Mouse (Mus musculus): ENCODE results near the gene Anapc2.

Gene Anapc2

DNA sequence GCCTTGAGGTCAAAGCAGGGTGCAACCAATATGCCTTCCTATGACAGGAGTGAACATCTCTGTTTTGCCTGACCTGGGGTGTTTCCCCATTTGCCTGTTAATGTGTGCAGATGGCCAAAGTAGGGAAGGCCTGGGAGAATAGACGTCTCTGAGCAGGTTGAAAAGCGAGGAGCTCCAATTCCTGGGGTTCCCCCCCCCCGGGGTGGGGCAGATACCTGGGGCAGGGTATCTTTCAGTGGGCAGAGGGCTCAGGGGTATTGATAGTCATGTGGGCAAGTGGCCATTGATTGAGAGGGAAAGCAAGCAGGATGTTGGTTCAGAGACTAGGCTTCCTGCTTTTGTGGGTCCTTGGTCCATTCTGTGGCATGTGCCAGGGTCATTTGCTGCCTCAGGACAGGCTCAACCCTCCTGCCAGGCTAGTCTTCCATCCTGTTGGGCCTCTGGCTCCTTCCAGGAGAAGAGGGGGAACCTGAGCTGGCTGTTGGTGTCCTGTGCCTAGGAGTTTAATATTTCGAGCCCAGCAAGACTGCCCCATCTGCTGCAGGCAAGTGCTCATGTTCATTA is 4.5 kb upstream of the Anapc2 start:
- DNase-seq (ENCODE audit: low read depth, low spot score), result no peak

DNA sequence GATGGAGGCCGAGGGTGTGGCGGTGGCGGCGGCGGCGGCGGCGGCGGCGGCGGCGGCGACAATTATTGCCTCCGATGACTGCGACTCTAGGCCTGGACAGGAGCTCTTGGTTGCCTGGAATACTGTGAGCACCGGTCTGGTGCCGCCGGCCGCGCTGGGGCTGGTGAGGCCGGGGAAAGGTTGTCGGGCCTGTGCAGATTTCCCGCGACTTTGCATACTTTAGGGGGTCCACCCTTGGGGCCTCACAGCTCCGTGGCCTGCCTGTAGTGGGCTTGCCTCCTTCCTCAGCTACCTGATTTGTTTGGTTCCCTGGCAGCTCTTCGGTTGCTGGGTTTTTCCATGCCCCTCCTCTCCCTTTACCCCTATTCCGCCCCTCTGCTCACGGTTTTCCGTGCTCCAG is 237 bp downstream of the Anapc2 start:
- no peak for DNase-seq (ENCODE audit: low read depth, low spot score)

DNA sequence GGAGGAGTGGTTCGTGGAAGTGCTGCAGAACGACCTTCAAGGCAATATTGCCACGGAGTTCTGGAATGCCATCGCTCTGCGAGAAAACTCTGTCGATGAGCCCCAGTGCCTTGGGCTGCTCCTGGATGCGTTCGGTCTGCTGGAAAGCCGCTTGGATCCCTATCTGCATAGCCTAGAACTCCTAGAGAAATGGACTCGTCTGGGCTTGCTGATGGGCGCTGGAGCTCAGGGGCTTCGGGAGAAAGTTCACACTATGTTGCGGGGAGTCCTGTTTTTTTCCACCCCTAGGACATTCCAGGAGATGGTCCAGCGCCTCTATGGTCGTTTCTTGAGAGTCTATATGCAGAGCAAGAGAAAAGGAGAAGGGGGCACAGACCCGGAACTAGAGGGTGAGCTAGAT is 732 bp downstream of the Anapc2 start:
- no peak for DNase-seq (ENCODE audit: low read depth, low spot score)

DNA sequence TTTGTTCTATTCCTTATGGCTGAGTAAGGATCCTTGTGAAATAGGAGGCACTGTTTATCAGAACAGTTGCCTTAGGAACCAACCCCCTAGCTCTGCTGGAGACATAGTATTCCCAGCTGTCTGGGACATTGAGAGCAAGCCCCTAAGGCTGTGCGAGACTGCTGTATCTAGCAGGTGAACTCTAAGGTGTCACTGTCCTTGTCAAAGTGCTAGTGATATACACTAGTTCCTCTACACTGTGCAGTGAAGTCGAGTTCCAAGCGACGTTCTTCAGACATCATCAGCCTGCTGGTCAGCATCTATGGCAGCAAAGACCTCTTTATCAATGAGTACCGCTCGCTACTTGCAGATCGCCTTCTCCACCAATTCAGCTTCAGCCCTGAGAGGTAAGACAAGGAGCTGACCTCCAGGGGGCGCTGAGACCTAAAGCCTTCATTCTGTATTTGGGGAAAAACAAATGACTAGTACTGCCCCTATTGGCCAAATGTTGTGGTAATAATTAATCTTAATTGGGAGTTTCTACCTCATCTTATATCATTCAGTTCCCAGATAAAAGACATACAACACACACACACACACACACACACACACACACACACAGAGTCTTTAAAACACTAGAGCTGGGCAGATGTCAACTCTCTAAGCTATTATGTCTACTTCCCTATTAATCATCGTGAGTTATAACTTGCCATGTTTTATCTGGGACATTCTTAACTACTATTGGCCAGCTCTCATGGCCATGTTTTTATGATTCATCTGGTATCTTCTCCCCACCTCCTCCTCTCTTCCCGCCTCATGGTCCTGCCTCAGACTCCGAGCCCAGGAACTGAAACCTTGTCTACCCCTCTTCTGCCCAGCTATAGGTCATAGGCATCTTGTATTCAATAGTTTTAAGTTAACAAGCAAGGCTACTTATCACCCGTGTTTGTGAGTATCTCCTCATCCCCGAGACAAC is 6.9 kb downstream of the Anapc2 start:
- DNase-seq (ENCODE audit: low read depth, low spot score), result peak; percentile 89

DNA sequence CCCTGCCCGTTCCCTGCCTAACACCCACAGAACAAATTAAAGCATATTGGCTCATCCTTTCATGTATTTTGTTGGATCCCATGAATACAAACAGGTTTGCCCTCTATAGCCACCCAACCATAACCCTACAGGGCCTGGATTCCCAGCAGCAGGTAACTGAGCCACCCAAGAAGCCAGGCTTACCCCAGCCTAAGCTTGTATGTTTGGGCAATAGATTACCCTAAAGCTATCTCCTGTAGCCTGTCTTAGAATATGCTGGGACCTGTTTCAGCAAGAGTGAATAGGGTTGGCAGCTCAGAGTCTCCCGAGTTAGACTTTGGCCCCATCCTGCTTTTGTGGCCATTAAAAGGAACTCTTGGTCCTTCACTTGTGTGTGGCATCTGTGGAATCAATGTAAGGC is 13.3 kb downstream of the Anapc2 start:
- DNase-seq (ENCODE audit: low read depth, low spot score), result no peak

DNA sequence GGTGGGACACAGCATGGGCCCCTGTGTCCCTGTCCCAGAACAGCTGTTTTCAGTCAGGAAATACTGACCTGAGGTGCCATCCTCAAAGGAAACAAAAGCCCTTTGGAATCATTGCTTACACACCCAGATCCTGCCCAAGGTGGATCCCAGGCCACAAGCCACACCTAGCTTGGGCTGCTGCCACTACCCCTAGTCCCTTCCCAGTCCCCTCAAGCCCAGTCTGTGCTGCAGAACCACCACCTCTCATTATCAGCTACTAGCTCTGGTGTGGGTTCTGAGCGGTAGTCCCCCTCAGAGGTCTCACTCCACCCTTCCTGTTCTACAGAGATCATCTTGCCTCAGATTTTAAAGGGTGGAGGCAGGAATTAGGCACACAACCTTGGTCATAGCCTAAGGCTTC is 14.0 kb downstream of the Anapc2 start:
- no peak for DNase-seq (ENCODE audit: low read depth, low spot score)

DNA sequence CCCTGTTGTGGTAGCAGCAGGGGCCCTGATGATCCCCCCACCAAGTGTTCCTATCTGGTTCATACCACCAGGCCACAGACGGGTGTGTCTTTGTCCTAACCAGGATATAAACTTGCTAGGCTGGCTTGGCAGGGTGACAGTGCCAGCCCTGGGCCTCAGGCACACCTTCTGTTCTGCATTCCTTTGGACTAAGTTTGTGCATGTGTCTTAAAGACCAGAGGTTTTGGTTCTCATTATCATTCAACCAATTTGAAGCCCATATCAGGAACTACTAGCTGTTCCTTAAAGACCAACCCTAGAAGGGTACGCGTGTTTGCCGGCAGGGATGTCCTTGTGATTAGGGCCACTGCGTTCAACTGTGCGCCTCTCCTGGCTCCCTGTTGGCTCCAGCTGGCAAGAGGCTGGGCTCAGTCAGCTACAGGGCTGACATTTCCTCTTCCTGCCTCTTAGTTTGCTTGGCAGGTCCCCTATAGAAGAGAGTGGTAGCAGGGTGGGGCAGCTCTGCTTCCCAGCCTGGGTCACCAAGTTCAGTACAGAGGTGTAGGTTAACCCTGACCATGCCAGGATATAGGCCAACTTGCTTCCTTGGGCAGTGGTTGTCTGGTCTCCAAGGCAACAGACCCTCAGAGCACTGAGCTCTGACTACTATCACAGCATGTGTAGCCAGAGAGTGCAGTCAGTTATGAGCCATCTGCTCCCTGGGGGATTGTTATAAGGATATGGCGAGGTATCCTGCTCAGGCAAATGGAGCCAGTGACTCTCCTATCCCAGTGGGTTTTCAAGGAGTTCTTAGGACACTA is 14.8 kb downstream of the Anapc2 start:
- peak; percentile 48 for DNase-seq (ENCODE audit: low read depth, low spot score)

DNA sequence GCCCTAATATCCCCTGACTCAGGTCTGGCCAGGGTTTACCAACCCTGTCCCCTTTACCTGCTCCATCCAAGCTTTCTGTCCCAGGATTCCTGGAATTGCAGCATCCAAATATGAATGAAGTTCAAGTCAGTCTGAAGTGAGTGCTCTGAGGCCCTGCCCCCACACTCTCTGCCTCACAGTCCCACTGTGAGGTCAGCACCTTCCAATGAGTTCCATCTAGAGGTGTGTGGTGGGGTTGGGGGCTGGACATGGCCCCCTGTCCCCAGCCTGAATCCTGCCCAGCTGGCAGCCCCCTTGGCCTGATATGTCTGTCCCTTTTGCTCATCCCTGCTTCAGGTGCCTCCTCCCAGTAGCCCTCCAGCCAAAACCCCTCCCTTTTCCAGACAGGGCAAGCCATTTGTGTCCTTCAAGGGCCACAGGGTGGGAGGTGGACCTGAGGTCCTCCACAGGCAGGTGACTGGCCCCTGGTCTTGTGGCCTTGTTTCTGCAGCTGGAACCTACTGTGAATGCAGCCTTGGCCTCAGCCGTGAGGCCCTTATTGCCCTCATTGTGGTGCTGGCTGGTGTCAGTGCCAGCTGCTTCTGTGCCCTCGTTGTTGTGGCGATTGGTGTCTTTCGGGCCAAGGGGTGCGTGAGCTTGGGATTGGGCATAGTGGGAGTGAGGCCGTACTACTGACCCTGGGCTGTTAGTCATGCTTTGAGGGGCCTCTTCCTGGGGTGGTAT is 15.8 kb downstream of the Anapc2 start, which contains the start of gene Tmem210:
Gene Tmem210 (plus strand): TSS at position 219 of the 723 bp plus-strand sequence.
- no peak for DNase-seq (ENCODE audit: low read depth, low spot score)

DNA sequence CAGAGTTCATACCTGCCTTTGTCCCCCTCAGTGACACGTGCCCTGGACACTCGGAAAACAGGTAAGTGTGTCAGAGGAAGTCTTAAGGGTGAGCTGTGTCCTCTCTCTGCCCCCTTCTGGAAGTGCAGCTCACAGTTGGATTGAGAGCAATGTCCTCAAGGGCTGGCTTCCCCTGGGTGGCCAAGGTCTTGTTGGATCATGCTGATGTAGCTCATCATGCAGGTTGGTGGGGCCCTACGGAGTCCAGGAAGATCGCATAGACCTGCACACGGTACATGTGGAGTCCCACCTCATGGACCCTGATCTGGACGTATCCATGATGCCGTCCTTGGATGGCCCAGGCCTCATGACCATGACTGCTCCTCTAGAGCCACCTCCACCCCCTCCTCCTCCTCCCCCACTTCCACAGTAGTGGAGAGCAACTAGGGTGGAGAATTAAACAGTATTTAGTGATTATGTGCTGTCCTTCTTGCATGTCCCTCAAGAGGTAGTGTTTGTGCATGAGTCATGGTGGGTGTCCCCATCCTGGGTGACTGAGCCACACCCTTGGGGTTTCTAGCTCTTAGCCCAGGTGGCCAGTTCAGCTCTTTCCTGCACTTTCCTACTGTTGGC is 16.6 kb downstream of the Anapc2 start:
- no peak for DNase-seq (ENCODE audit: low read depth, low spot score)

DNA sequence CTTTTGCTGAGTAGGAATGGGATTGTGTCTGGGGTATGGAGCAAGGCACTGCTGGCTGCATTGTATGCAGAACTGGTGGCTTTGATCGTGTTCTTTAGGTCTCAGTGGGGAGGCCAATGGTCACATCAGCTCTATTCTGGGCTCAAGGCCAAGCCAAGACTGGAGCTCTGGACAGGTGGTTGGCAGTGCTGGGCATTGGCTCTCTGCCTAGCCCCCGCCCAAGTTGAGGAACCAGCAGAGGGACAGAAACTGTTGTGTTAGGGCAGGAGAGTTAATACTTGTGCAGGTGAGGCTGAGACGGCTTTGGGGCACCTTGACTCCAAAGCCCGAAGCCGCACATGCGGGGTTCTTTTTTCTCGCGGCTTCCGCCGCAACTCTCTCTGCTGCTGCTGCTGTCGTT is 17.4 kb downstream of the Anapc2 start, which contains the start of gene Lrrc26:
Gene Lrrc26 (plus strand): TSS at position 265 of the 400 bp plus-strand sequence.
- peak; percentile 17 for DNase-seq (ENCODE audit: low read depth, low spot score)

DNA sequence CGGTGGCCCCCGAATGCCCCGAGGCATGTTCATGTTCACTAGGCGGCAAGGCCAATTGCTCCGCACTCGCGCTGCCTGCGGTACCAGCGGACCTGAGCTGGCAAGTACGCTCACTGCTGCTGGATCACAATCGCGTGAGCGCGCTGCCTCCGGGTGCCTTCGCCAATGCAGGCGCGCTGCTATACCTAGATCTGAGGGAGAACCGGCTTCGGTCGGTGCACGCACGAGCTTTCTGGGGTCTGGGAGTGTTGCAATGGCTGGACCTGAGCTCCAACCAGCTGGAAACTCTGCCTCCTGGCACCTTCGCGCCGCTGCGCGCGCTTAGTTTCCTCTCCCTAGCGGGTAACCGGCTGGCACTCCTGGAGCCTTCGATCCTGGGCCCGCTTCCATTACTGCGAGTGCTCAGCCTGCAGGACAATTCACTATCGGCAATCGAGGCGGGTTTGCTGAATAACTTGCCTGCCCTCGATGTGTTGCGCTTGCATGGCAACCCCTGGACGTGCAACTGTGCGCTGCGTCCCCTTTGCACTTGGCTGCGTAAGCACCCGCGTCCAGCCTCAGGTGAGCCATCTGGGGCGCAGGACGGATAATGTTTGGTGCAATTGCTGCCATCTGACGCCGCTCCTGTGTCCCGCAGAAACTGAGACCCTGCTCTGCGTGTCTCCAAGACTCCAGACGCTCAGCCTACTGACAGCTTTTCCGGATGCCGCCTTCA is 18.0 kb downstream of the Anapc2 start:
- DNase-seq (ENCODE audit: low read depth, low spot score), result no peak

DNA sequence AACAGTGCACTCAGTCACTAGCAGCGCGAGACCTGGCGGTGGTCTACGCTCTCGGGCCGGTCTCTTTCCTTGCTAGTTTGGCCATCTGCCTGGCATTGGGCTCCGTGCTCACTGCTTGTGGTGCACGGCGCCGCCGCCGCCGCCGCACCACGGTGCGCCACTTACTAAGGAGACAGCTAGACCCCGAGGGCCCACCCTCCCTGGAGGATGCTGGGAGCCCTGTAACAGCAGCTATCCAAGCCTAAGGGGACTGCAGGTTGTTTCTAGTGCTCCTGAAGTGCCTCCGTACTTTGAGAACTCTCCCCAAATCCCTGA is 18.5 kb downstream of the Anapc2 start:
- no peak for DNase-seq (ENCODE audit: low read depth, low spot score)

DNA sequence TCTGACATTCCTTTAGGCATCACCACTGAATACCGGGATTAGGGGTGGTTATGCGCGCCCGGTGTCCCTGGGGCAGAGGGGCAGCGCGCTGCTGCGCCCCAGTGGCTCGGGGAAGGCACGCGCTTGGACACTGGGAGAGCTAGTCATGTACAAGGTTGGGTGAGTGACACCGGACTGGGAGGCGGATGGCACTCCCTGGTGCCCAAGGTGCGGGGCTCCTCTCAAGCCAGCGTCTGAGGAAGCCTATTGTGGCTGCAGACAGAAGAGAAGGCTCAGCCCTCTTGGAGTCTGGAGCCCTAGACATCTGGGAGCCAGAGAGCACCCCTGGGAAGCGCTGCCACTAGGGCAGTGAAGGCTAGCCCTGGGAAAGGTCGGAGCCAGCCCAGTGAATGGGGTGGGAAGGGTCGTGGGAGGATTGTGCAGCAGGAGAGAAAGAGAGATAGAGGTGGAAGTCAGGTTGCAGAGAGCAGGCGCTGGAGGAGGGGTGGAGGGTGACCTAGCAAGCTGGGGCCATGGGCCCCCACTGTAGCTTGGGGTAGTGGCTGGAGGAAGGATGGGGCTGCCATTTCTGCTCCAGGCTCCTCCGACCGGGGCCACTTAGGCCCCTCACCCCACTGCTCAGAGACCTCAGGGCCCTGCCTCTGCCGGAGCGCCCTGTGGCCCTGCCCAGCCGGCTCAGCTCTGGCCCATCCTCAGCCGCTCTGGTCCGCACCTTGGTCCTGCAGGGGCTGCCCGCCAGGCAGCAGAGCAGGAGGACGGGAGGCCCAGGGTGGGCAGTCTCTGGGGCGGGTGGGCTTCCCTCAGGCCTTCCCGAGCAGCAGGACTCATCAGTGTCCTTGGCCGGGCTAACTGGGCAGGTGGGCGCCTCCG is 19.1 kb downstream of the Anapc2 start:
- no peak for DNase-seq (ENCODE audit: low read depth, low spot score)

DNA sequence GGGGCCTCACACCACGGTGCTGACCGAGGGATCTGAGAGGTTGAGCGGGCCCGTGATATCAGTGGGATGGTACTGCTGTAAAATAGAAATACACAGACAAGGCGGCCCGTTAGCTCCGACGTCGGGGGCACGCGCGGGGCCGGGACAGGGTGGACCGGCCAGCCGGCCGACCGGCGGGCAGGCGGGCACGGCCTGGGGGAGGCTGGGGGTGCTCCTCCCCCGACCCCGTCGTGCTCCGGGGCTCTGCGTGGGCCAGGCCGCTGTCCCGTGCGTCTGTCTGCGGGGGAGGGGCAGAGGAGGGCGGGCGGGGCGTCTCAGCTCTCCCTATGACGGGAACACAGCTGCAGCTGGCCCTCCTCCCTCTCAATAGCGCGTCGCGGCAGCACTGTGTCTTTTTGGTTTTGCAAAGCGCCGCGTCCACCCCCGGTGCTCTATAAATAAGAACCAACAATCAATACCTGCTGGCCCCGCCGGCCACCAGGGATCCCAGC is 19.8 kb downstream of the Anapc2 start:
- peak; percentile 30 for DNase-seq (ENCODE audit: low read depth, low spot score)

DNA sequence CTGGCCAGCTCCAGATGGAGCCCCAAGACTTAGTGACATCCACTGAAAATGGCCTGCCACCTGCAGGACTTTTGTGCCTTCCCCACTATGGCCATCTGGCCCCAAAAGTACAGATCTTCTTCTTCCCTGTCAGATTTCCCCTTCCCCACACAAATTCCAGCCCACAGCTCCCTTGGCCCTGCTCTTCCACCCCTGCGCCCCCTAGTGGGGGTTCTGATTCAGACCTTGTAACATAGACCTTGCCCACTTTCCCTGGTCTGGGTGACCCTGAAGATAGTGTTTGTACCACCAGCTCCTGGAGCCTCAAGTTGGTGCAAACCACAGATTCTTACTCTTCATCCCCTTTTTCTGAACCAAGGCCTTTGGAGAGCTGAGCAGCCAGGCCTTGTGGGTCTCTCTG is 20.6 kb downstream of the Anapc2 start:
- DNase-seq (ENCODE audit: low read depth, low spot score), result peak; percentile 81

DNA sequence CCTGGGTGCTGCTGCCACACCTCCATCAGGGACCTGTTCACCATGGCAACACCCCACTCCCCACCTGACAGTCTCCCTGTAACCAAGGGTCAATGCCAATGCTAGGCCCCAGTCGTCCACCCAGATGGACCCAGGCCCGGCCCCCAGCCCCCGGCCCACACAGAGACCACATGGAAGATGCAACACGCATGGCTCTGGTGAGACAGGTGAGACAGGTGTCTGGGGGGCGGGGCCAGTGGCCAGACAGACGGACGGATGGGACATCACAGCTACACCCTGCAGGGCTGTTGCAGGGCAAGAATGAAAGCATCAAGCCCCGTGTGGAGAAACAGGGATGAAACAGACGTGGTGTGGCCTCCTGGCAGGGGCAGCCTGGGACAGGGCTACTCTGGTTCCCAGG is 21.4 kb downstream of the Anapc2 start:
- DNase-seq (ENCODE audit: low read depth, low spot score), result no peak

DNA sequence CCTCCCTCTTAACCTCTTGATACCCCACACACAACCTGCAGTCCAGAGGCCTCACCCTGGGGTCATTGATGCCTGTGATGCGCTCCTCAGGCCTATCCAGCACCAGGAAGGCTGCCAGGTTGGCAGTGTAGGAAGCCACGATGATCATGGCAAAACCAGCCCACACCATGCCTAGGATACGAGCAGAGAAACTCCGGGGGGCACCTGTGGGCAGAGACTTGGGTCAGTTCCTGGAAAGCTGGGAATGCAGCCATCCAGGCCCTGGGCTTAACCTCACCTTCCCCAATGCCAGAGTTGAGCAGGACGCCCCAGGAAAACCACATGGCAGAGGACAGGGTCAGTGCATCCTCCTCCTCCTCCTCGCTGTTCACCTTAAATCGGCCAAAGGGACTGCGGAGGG is 24.8 kb downstream of the Anapc2 start:
- no peak for DNase-seq (ENCODE audit: low read depth, low spot score)

DNA sequence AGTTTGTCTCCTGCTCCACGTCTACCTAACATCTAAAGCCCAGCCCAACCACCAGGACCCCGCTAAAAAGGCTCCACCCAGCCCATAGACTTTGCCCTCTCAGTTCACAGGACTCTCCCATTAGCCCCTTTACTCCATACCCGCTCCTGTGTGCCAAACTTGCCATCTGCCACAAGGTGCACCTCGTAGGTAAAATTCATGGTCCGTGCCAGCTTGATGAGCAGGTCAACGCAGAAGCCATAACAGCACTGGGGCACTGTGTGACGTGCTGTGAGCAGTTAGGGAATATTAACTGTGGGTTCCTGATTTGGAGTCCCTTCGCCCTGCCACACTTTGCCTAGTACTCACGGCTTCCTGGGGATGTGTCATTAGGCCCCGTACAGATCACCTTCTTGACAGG is 25.8 kb downstream of the Anapc2 start:
- no peak for DNase-seq (ENCODE audit: low read depth, low spot score)

DNA sequence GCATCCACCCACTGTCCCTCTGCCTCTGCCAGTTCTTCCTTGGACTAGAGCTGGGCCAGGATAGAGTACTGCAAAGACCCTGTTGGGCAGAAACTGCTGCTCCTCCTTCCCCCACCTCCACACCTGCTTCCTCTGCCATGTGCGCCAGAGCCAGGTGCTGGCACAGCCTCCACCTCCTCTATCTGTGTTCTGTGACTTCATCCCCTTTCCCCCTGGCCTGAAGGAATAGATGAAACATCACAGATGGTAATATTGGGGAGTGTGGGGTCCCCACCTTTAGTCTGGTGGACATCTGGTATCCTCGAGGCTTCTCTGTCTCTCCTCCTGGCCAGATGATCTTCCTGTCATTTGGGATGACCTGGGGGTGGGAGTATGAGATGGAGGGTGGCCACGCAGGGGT is 31.2 kb downstream of the Anapc2 start:
- DNase-seq (ENCODE audit: low read depth, low spot score), result no peak
